Mouse (Mus musculus) liver, embryonic 12.5 days (tissue): ENCODE data around the gene Spata31d1a. TPM values are rescaled to one million over a fixed set of nuclear protein-coding genes. Genes with fewer than 3 reads are reported as not detected.

Source experiments
- ATAC-seq: fragments of 200-750 bp; cut with Nextera tagmentation; 2 replicates; pipeline ENCODE4 v1.8.0; 2017; ENCODE audit warnings: moderate number of reproducible peaks, mild to moderate bottlenecking, moderate library complexity
- H3K27ac ChIP-seq: fragments of 300-500 bp; sonication (generic); 2 replicates; pipeline ENCODE4 v1.5.1; 2016; ENCODE audit warnings: mild to moderate bottlenecking
- H3K27me3 ChIP-seq: fragments of 300-500 bp; sonication (generic); replicated peaks from 2 replicates; pipeline ENCODE4 v1.6.1; 2016; ENCODE audit warnings: mild to moderate bottlenecking, moderate library complexity
- H3K36me3 ChIP-seq: fragments of 300-500 bp; sonication (generic); 2 replicates; pipeline ENCODE4 v1.6.1; 2016; ENCODE audit warnings: mild to moderate bottlenecking, moderate library complexity
- H3K4me1 ChIP-seq: fragments of 300-500 bp; sonication (generic); 2 replicates; pipeline ENCODE4 v1.6.1; 2016
- H3K4me2 ChIP-seq: fragments of 300-500 bp; sonication (generic); 2 replicates; pipeline ENCODE4 v1.6.1; 2016; ENCODE audit warnings: mild to moderate bottlenecking, moderate library complexity
- H3K4me3 ChIP-seq: fragments of 300-500 bp; sonication (generic); 2 replicates; pipeline ENCODE4 v1.5.1; 2016; ENCODE audit warnings: mild to moderate bottlenecking, moderate library complexity
- H3K9ac ChIP-seq: fragments of 300-500 bp; sonication (generic); 2 replicates; pipeline ENCODE4 v1.6.1; 2016; ENCODE audit warnings: mild to moderate bottlenecking, moderate library complexity
- H3K9me3 ChIP-seq: fragments of 300-500 bp; sonication (generic); replicated peaks from 2 replicates; pipeline ENCODE4 v1.6.1; 2016; ENCODE audit warnings: mild to moderate bottlenecking, moderate library complexity
- WGBS: fragments of 180-500 bp; shearing (Covaris S2); methylation state at CpG from one replicate; pipeline ENCODE4 v1.1.7; 2016; ENCODE audit not compliant: insufficient replicate concordance; 5-methylcytosine and 5-hydroxymethylcytosine counted together
- polyA plus RNA-seq: library from polyadenylated mRNA; unstranded; fragments of >200 nt; fragmentation: Nextera tagmentation; extraction: Ambion mirVana; gene quantifications from 2 replicates; pipeline ENCODE4 v1.2.1, GENCODE M21; 2016

Spata31d1a gene
- polyA plus RNA-seq, 1 experiment from 2014 or later, result not detected

- H3K36me3 ChIP-seq, result peaks cover 85% of the 10 kb centered on the region
- ATAC-seq, result no peak
- H3K9ac ChIP-seq, result no peak overlapping the region
- H3K27me3 ChIP-seq, result no peaks in the 10 kb centered on the region
- H3K4me1 ChIP-seq, result peaks cover 50% of the 10 kb centered on the region
- no peak overlapping the region for H3K27ac ChIP-seq
- H3K4me2 ChIP-seq, result no peak overlapping the region
- H3K4me3 ChIP-seq, result no peak overlapping the region
- no peaks in the 10 kb centered on the region for H3K9me3 ChIP-seq
- 93% methylated on average over 19 of the region's 19 CpGs for WGBS
Observed at GRCm38 (mm10) chr13:59663939-59664712, 46.0 kb downstream of the Spata31d1a start.

GRCm38 (mm10) chr13:59661966-59662365, 48.2 kb downstream of the Spata31d1a start:
- Histone ChIP-seq H3K27me3 (no peaks in the 10 kb centered on the region), H3K9ac (no peak overlapping the region), H3K27ac (no peak overlapping the region), H3K4me1 (peaks cover 32% of the 10 kb centered on the region), H3K36me3 (peaks cover 98% of the 10 kb centered on the region), H3K4me3 (no peak overlapping the region), H3K4me2 (no peak overlapping the region), H3K9me3 (no peaks in the 10 kb centered on the region)
- ATAC-seq, result no peak
- 88% methylated on average over 12 of the region's 12 CpGs for WGBS

- Histone ChIP-seq H3K4me3 (no peak overlapping the region), H3K27me3 (no peaks in the 10 kb centered on the region), H3K4me2 (no peak overlapping the region), H3K9ac (no peak overlapping the region), H3K9me3 (no peaks in the 10 kb centered on the region), H3K27ac (no peak overlapping the region), H3K4me1 (peaks cover 32% of the 10 kb centered on the region), H3K36me3 (peaks cover 98% of the 10 kb centered on the region)
- no peak for ATAC-seq
- WGBS, result 87% methylated on average over 8 of the region's 8 CpGs
Observed at GRCm38 (mm10) chr13:59661387-59661786, 48.7 kb downstream of the Spata31d1a start.

GRCm38 (mm10) chr13:59660371-59660770, 49.8 kb downstream of the Spata31d1a start:
- H3K4me2 ChIP-seq, result no peak overlapping the region
- no peak overlapping the region for H3K4me3 ChIP-seq
- H3K4me1 ChIP-seq, result peaks cover 33% of the 10 kb centered on the region
- no peak overlapping the region for H3K9ac ChIP-seq
- H3K9me3 ChIP-seq, result no peaks in the 10 kb centered on the region
- H3K27ac ChIP-seq, result no peak overlapping the region
- H3K27me3 ChIP-seq, result no peaks in the 10 kb centered on the region
- WGBS, result 84% methylated on average over 3 of the region's 3 CpGs
- H3K36me3 ChIP-seq, result peaks cover 98% of the 10 kb centered on the region
- ATAC-seq, result no peak

GRCm38 (mm10) chr13:59657781-59658180, 52.3 kb downstream of the Spata31d1a start:
- Histone ChIP-seq H3K4me3 (no peak overlapping the region), H3K9ac (no peak overlapping the region), H3K36me3 (peaks cover 98% of the 10 kb centered on the region), H3K27ac (no peak overlapping the region), H3K9me3 (no peaks in the 10 kb centered on the region), H3K4me2 (no peak overlapping the region), H3K27me3 (no peaks in the 10 kb centered on the region), H3K4me1 (peaks cover 36% of the 10 kb centered on the region)
- ATAC-seq, result no peak
- 72% methylated on average over 5 of the region's 5 CpGs for WGBS

GRCm38 (mm10) chr13:59656975-59657388, 53.1 kb downstream of the Spata31d1a start:
- no peak overlapping the region for H3K4me2 ChIP-seq
- no peak for ATAC-seq
- H3K4me3 ChIP-seq, result no peak overlapping the region
- H3K9me3 ChIP-seq, result no peaks in the 10 kb centered on the region
- H3K27ac ChIP-seq, result peak overlapping the region; percentile 55
- peaks cover 36% of the 10 kb centered on the region for H3K4me1 ChIP-seq
- H3K36me3 ChIP-seq, result peaks cover 98% of the 10 kb centered on the region
- no peak overlapping the region for H3K9ac ChIP-seq
- 77% methylated on average over 4 of the region's 4 CpGs for WGBS
- no peaks in the 10 kb centered on the region for H3K27me3 ChIP-seq

GRCm38 (mm10) chr13:59656316-59656832, 53.8 kb downstream of the Spata31d1a start:
- Histone ChIP-seq H3K27me3 (no peaks in the 10 kb centered on the region), H3K9me3 (no peaks in the 10 kb centered on the region), H3K36me3 (peaks cover 97% of the 10 kb centered on the region), H3K4me2 (no peak overlapping the region), H3K4me3 (no peak overlapping the region), H3K9ac (no peak overlapping the region), H3K27ac (peak overlapping the region; percentile 55; the same call in 1 of the 2 replicates), H3K4me1 (peaks cover 38% of the 10 kb centered on the region)
- 36% methylated on average over 10 of the region's 10 CpGs for WGBS
- no peak for ATAC-seq

GRCm38 (mm10) chr13:59655718-59656315, 54.3 kb downstream of the Spata31d1a start:
- Histone ChIP-seq H3K4me2 (no peak overlapping the region), H3K27me3 (no peaks in the 10 kb centered on the region), H3K4me1 (peaks cover 41% of the 10 kb centered on the region), H3K9ac (no peak overlapping the region), H3K36me3 (peaks cover 97% of the 10 kb centered on the region), H3K27ac (no peak overlapping the region), H3K9me3 (no peaks in the 10 kb centered on the region), H3K4me3 (no peak overlapping the region)
- no peak for ATAC-seq
- 80% methylated on average over 15 of the region's 15 CpGs for WGBS

GRCm38 (mm10) chr13:59654465-59654864, 55.7 kb downstream of the Spata31d1a start:
- Histone ChIP-seq H3K27ac (no peak overlapping the region), H3K27me3 (no peaks in the 10 kb centered on the region), H3K4me2 (no peak overlapping the region), H3K9ac (no peak overlapping the region), H3K36me3 (peaks cover 97% of the 10 kb centered on the region), H3K4me1 (peaks cover 43% of the 10 kb centered on the region), H3K9me3 (no peaks in the 10 kb centered on the region), H3K4me3 (no peak overlapping the region)
- ATAC-seq, result no peak
- 84% methylated on average over 5 of the region's 5 CpGs for WGBS

GRCm38 (mm10) chr13:59653136-59653535, 57.0 kb downstream of the Spata31d1a start:
- H3K36me3 ChIP-seq, result peaks cover 97% of the 10 kb centered on the region
- H3K9ac ChIP-seq, result no peak overlapping the region
- no peaks in the 10 kb centered on the region for H3K27me3 ChIP-seq
- H3K27ac ChIP-seq, result no peak overlapping the region
- ATAC-seq, result no peak
- H3K4me3 ChIP-seq, result no peak overlapping the region
- peaks cover 43% of the 10 kb centered on the region for H3K4me1 ChIP-seq
- WGBS, result 82% methylated on average over 3 of the region's 3 CpGs
- no peaks in the 10 kb centered on the region for H3K9me3 ChIP-seq
- H3K4me2 ChIP-seq, result no peak overlapping the region

GRCm38 (mm10) chr13:59652651-59653050, 57.5 kb downstream of the Spata31d1a start:
- Histone ChIP-seq H3K4me1 (peaks cover 43% of the 10 kb centered on the region), H3K27ac (no peak overlapping the region), H3K4me3 (no peak overlapping the region), H3K4me2 (no peak overlapping the region), H3K36me3 (peaks cover 97% of the 10 kb centered on the region), H3K9me3 (no peaks in the 10 kb centered on the region), H3K9ac (no peak overlapping the region), H3K27me3 (no peaks in the 10 kb centered on the region)
- 80% methylated on average over 5 of the region's 5 CpGs for WGBS
- ATAC-seq, result no peak
